Comparison of ENCODE assay signal across 8 mouse cellular contexts in genomic region chr9:20642101-20642895, GRCm38 (mm10). TPM values are rescaled to one million over a fixed set of nuclear protein-coding genes. Genes with fewer than 3 reads are reported as not detected.
DNase-seq lines count a peak whose midpoint lies in the region; ATAC-seq lines count a peak whose summit lies in the region.

TSS of gene Ubl5 (plus strand) at chr9:20642878.

- 1% methylated on average over 51 of the region's 51 CpGs for WGBS in hindbrain, embryonic 16.5 days
- under 1% methylated on average over 51 of the region's 51 CpGs for WGBS in midbrain, embryonic 10.5 days

- H3K4me2 ChIP-seq in hindbrain, embryonic 16.5 days (ENCODE audit: low read length): peak within 1 kb of the TSS; percentile 99

- peak; percentile 94 for ATAC-seq in hindbrain, embryonic 16.5 days

- peaks cover 30% of the 10 kb centered on the region for H3K4me1 ChIP-seq in hindbrain, embryonic 16.5 days (ENCODE audit: control insufficient read depth, insufficient read depth, low read depth, low read length)
- peaks cover 36% of the 10 kb centered on the region for H3K4me1 ChIP-seq in midbrain, embryonic 10.5 days

- no peak for DNase-seq in left cerebral cortex, adult 18-20 months (ENCODE audit: low spot score in 2 of 2)
- DNase-seq in left cerebral cortex, adult 9 months (ENCODE audit: low spot score in 2 of 2): no peak
- peak; percentile 89 to 97 for DNase-seq in cerebellum, postnatal 10 days
- DNase-seq in gastrocnemius, adult 8-10 months (ENCODE audit: low spot score in 2 of 2): no peak
- peak; percentile 96 for DNase-seq in left cerebral cortex, postnatal 4 days
- peak; percentile 94 for DNase-seq in midbrain, embryonic 10.5 days (ENCODE audit: low spot score)
- DNase-seq in spleen, postnatal 4 days (ENCODE audit: low spot score in 2 of 2): peak; percentile 78 to 81

- no peaks in the 10 kb centered on the region for H3K27me3 ChIP-seq in hindbrain, embryonic 16.5 days (replicated peaks; ENCODE audit: control insufficient read depth, insufficient read depth, low read length)
- H3K27me3 ChIP-seq in midbrain, embryonic 10.5 days (ENCODE audit: low read depth, poor library complexity, severe bottlenecking): no peaks in the 10 kb centered on the region

- H3K27ac ChIP-seq in hindbrain, embryonic 16.5 days (ENCODE audit: low read depth, low read length): peak within 1 kb of the TSS; percentile 89
- H3K27ac ChIP-seq in midbrain, embryonic 10.5 days (replicated peaks): peak within 1 kb of the TSS; percentile 93

- H3K9me3 ChIP-seq in hindbrain, embryonic 16.5 days (ENCODE audit: control insufficient read depth, low read length): no peaks in the 10 kb centered on the region
- H3K9me3 ChIP-seq in midbrain, embryonic 10.5 days (replicated peaks): no peaks in the 10 kb centered on the region

- peak within 1 kb of the TSS; percentile 76 for H3K9ac ChIP-seq in hindbrain, embryonic 16.5 days (ENCODE audit: low read depth, low read length)

- intact Hi-C loops in left cerebral cortex, postnatal 4 days (cut with DNase I): no loop called here

- H3K4me3 ChIP-seq in hindbrain, embryonic 16.5 days (ENCODE audit: low read length): peak within 1 kb of the TSS; percentile 90
- peak within 1 kb of the TSS; percentile 85 for H3K4me3 ChIP-seq in midbrain, embryonic 10.5 days

- peaks cover 8% of the 10 kb centered on the region for H3K36me3 ChIP-seq in hindbrain, embryonic 16.5 days (ENCODE audit: control insufficient read depth, insufficient read depth, low read length)
- peaks cover 34% of the 10 kb centered on the region for H3K36me3 ChIP-seq in midbrain, embryonic 10.5 days

RNA-seq across cellular contexts. Expression of gene Ubl5, which starts in this region (rescaled TPM):
- 100 to 1,000 TPM; 310 to 319 TPM for total RNA-seq in left cerebral cortex, adult 18-20 months (2021)
- 100 to 1,000 TPM; 164 to 206 (median 183) TPM for total RNA-seq in gastrocnemius, adult 8-10 months (2022)
- 428 and 459 TPM in 2 replicates for polyA plus RNA-seq in hindbrain, embryonic 16.5 days (2015; fragmentation: Nextera tagmentation; extraction: Ambion mirVana)
- total RNA-seq in left cerebral cortex, postnatal 4 days (2021): 100 to 1,000 TPM; 298 to 308 TPM
- 381 and 400 TPM in 2 replicates for polyA plus RNA-seq in midbrain, embryonic 10.5 days (2016; fragmentation: Nextera tagmentation; extraction: Ambion mirVana)

Comparison
In these comparisons a context has a peak if more than half of its experiments do, and no peak if none do; other contexts are left out.
1. DNase-seq: peak in cerebellum, postnatal 10 days (2 of 2), left cerebral cortex, postnatal 4 days (single experiment), midbrain, embryonic 10.5 days (single experiment) and spleen, postnatal 4 days (2 of 2); none in left cerebral cortex, adult 18-20 months (0 of 2), left cerebral cortex, adult 9 months (0 of 2) and gastrocnemius, adult 8-10 months (0 of 2).